Mouse (Mus musculus) layer of hippocampus, adult 9-11 months (tissue): ENCODE results near the gene Tiam1.

Experiments used
- DNase-seq: peaks from one replicate; pipeline ENCODE4 v3.0.0; 2022

Gene Tiam1

DNA sequence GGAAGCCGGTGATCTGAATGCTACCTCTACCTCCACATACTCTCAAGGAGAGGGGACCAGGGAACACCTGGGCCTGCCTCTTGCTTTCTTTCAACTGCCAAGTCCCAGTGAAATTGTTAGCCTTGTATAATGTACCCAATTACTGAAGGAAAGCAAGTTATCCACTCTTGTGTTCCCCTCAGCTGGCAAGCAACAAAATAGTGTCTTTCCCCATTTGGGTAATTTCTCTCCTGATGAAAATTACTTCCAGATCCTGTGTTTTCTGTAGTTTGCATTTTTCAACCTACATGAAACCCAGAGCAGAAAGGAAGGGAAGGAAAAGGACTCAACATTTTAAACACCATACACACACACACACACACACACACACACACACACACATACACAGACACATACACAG, 195.5 kb downstream of the Tiam1 start:
- no peak for DNase-seq

DNA sequence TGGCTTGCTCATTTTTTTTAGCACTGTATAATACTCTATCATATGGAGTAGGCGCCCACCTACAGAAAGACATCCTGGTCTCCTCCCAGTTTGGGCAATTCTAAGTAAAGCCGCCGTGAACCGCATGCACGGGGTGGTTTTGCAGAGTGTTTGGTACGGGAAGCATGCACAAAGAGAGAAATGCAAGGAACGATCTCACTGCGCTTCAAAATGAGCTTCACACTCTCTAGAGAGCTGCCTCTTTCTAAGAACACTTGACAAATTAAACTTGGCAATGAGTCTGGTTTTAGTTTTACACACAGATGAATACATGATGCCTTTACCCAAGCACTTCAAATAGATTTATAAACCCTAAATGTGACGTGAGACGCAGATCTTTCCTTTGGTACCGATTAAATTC, 196.8 kb downstream of the Tiam1 start:
- DNase-seq = no peak

DNA sequence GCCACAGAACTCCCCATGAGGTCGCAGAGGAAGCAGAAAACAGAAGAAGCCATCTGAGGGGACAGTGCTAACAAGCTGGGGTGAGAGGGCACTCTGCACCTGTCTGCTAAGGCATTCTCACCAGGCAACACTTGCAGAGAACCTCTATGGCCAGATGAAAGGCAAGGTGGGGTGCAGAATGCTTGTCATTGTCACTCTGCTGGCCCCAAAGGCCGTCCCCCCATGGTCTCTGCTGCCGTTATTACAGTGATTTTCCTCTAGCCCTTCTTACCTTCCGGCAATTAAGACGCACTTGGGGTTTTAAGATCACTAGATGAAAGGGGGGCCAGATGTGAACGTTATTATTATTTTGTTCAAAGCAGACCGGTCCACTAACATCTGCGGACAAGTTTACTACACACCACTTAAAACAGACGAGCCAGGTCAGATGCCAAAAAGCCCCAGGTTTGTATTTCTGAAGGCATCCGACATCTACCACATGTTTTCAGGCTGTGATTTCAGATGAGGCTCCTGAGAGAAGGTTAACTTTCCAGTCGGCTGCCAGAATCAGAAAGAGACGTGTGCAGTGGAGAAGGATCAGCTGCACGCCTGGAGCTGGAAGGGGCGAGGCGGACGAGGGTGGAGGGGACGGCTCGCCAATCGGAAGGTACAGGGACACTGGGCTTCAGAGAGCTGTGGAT, 198.8 kb downstream of the Tiam1 start:
- DNase-seq = no peak

DNA sequence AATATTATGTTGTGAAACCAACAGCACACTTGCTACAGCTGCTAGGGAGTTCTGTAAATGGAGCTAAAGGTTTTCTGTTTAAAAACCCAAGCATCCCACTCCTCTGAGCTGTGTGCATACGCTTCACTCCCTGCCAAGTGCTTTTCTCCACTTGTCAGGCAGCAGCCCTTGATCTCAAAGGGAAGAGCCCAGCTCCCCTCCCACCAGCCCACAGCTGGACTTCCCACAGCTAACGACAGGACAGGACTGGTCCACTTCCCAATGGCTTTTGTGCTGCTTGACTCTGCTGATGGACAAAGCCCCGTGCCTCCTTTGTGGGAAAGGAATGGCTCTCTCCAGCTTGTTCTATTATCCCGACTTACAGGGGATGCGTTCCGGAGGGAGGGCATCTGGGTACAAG, 199.5 kb downstream of the Tiam1 start:
- DNase-seq = no peak

DNA sequence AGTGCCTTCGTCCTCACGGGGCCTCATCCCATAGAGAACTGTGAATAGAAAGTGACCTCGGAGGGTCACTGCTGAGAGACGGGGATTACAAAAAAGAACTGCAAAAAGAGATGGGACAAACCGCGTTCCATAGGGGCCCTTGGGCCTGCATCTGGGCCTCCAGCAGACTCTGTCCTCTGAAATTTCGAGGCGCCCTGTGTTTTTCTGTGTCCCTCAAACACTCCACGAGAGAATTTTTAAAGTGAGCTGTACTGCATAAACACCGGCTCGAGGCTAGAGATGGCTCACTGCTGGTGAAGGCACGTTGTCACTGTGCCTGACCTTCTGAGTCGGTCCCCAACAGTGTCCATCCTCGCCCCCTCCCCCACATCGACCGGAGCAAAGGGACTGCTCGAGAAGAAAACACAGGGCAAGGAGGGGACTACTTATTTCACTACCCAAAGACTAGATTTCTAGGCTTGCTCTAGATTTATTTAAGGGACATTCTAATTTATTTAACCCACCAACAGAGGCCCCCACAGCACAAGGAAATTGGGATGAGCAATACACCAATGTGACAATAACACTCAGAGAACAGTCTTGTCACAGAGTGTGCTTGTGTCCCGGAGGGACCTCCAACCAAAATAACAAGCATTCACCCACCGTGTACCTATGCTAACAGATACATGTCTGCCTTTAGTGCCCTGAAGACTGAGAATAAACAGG, 200.2 kb downstream of the Tiam1 start:
- no peak for DNase-seq

DNA sequence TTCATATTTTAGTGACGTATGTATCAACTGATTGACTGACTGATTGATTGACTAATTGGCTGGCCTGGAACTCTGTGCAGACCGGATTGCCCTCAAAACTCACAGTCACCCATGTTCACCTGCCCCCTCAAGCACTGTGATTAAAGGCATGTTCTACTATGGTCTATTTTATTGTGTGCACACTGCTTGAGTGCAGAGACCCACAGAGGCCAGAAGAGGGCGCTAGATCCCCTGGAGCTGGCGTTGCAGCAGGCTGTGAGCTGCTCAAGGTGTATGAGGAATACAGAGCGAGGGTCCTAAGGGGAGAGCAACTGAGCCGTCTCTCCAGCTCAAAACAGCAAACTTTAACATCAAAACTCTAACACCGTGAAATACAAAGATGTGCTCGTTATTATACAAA, 202.9 kb downstream of the Tiam1 start:
- no peak for DNase-seq

DNA sequence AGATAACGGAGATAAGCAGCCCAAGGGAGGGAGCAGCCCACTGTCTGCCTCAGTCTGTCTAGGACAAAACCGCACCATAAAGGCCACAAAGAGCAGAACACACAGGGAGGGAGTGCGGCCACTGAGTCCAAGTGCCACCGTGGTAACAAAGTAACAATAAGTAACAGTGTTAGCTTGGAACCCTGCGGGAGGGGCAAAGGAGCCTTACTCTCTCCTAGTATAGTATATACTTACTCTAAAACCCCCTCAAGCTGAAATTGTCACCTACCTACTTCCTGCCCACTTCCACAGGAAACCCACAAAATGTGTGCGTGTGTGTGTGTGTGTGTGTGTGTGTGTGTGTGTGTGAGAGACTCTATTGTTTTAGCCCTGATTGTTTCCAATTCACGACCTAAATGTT, 205.3 kb downstream of the Tiam1 start:
- no peak for DNase-seq

DNA sequence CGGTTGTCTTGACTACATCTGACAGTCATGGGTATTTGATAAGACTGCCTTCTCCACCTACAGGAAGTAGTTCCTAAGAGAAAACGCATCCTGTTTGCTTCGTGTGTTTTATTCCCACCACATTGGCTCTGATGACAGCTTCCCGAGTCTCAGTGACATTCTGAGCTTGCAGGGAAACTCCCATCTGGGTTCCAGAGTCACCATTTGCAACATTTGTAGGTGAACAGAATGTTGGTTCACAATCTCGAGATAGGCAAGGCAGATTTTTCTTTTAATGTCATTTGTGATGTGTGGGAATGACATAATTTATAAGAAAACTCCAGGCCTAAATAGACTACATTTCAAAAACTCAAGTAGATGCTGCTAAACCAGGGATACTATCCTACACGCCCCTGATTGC, 207.0 kb downstream of the Tiam1 start:
- DNase-seq = no peak

DNA sequence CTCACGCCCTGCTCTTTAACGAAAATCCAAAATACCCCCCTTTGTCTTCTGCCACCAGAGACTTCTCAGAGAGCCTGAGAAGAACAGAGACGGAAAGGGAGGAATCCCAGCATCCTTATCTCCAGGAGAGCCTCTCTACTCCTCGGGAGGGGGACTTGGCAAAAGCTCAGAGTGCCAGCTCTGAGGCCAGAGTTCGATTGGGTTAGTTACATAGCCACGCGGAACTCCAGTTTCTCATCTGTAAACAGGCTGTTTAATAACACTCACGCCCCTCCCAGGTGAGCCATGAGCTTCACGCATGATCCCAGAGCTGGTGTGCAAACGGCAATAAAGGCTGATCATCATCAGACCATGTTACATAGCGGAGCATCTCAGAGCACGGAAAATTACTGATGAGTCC, 208.2 kb downstream of the Tiam1 start:
- DNase-seq = no peak

DNA sequence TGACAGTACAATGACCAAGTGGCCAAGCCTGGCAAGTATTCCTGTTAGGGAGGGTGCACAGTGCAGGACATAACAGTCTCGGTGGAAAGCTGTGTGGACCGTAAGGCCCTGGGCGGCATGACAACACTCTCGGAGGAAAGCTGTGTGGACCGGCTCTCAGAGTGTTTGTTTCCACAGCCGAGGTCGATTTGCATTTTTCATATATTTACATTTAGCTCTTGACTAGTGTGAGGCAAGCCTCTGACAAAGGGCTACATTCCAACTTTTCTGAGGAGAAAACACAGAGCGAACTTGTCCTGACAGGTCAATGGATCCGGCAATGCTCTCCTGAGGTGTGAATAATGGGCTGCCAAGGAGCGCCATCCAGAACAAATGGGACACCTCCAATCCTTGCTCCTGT, 209.0 kb downstream of the Tiam1 start:
- DNase-seq = no peak

DNA sequence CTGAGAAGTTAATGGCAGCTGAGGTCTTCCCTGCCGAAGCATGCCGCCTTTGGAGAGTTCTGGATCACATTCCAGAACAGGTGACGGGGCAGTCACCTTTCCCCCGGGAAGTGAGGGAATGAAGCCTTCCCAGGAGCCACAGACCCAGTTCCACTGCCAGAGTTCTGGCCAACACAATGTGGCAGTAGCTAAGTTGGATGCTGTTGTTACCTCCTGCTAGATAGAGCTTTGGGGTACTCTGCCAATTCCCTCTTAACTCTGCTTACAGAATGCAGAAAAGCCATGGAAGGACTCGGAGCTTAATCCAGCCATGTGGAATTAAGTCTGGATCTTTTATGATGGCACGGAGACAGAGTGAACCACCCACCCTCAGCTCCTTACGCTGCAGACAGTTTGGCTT, 209.6 kb downstream of the Tiam1 start:
- no peak for DNase-seq

DNA sequence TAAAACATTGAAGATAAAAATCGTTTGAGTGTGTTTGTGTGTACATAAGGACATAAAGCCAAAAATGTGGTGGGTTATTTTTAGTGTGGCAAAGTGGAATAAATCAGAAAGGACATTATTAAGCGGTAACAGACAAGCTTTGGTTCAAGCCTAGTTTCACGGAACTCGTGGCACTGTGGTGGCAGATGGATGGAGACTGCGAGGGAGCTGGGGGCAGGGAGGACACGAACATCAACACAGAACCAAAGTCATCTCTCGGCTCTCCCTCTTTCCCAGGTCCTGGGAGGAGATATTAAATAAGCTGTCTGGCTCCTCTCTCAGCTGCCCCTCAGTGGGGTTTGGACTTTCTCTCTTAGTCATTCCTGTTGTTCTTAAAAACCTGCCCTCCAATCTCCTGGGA, 215.0 kb downstream of the Tiam1 start:
- DNase-seq = no peak

DNA sequence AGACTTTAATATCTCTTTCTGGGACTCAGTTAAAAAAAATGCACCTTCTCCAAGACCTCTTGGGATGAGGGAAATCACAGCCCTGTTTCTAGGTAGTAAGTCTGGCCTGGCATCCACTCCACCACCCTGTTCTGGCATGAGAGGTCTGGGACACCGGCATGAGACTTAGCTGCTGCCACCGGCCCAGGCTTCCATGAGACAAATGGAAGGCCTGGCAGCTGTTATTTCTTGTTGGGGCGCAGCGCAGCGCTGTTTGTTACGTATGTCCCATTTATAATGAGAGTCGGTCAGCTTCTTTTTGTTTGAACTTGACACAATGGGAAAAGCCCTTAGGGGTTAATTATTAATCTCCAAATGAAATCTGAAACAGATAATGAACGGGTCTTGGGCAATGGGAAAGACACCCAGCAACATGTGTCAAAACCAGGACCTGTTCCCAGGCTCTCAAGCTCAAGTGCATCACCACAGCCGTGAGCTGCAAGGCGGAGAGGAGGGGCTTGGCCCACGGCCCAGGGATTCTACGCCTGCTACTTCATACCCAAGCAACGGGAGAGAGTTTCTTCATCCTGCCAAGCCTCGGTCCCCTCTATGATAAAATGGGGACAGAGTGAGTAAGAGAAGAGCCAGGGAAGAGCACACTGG, 219.2 kb downstream of the Tiam1 start:
- DNase-seq = no peak

DNA sequence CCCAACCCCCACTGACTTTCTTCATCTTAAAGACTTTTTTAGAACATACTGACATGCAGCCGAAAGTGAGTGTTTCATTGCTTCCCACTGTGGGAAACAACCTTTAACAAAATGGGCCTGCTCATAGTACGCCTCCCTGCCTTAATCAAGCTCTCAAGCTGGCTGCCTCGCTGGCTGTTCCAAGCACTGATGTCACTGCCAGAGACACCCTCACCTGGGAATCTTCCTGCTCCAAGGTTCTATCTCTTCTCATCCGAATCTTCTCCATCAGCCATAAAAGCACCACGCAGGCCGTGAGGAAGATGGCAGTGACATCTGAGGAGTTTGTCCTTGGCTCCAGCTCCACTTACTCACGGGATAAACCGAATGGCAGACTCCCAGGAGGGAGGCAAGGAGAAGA, 220.3 kb downstream of the Tiam1 start:
- peak; percentile 51 for DNase-seq

DNA sequence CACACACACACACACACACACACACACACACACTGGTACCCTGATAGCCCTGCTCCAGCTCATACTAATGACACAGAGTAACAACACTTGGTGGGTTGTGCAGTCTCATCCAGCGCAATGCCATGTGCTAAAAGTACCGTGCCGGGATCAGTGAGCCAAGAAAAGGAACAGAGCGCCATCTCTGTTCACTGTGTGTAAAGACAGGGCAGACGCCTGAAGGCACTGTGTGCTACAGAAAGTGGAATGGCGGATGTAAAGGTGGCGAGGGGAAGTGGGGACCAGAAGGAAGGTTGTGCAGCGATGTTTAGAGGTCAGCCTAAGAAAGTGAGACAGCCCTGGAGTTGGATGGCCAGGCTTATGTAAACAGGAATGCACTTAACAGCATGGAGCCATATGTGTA, 221.1 kb downstream of the Tiam1 start:
- DNase-seq = peak; percentile 53

DNA sequence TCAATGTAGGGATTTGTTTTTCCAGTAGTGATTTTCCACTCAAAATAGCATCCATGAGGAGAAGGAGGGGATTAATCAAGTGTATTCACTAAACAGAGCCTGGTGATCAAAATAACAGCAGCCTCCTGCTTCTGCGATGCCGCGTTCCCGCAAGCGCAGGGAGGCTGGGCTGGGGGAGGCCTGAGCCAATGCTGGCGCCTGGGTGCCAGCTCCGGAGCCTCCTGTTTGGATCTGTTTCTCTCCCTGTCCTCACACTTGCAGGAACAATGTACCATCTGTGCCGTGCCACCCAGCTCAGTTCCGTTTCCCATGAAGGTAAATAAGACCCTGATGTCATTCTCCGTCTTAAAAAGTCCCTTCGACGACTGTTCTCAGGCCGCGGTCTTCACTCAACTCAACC, 222.2 kb downstream of the Tiam1 start:
- DNase-seq = peak; percentile 81

DNA sequence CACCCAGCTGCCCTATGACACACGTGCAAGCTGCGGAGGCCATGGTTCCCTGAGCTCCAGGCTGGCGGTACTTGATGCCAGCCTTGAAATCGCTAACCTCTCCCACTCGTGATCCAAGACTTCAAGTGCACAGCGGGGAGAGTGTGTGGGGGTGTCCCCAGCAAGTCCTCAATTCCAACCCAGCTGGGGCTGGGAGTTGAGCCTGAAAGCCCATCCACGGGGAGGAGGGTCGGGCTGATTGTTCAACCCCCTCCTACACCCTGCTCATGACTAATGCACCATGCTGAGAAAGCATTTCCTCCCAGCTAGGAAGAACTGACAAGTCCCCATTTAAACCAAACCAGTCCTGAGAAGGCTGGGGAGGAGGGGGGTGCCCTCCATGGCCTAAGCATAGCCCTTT, 223.2 kb downstream of the Tiam1 start:
- DNase-seq = no peak

DNA sequence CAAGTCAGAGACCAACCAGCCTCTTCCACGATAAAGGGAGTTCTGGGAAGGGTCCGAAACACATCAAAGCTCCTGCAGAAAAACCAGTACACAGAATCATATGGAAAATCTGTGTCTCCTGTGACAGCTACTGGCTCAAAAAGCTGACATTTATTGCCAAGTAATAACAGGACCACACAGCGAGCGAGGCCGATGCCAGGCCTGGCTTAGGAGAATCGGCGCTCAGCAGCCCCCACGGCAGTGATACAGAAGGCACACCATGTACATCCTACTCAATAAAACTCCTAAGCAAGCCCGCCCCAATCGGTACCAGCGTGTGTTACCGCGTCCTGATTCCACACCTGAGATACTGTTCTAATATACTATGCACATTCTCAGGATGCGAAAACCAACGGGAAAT, 226.2 kb downstream of the Tiam1 start:
- peak; percentile 55 for DNase-seq

DNA sequence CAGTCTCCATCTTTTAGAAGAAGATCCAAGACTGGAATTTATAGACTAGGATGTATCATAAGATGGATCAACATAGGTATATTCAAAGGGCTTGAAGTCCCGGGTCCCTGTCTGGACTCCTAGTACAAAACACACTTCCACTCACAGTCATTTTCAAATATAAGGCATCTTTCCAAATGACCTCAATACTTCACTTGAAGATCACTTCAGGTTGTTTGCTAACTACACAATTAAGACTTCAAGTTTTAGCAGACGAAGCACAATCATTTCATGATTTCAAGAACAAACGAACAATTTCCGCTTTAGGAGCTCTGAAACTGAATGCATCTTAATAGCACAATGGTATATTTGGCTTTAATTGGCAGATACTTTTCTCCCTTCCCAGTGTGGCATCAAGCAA, 228.6 kb downstream of the Tiam1 start:
- DNase-seq = no peak

DNA sequence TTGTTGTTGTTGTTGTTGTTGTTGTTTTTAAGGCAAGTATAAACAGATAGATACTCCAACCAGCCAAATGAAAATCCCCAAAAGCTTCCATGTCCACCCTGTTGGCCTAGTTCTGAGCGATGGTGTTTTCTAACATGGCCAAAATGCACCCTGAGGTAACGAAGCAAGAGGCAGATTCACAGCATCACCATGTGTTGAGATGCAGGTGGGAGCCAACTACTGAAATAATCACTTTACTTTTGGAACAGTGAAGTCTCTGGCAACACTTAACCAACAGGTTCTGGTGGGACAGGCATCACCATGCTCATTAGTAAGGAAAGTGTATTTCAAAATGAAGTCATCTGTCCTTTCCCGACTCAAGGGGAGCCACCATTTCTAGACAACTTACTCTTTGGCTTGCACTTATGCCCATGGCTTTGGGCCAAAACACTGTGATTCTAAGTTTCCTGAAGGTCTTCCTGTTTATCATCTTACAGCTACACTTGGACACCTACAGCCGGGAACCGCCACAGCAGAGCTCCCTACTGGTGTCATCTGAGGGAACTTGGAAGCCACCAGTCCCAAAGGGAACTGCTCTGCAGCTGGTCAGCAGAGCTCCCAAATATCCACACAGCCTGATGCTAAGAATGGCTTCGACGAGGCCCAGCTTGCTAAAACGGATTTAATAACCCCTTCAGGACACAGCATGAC, 230.7 kb downstream of the Tiam1 start:
- DNase-seq = no peak

DNA sequence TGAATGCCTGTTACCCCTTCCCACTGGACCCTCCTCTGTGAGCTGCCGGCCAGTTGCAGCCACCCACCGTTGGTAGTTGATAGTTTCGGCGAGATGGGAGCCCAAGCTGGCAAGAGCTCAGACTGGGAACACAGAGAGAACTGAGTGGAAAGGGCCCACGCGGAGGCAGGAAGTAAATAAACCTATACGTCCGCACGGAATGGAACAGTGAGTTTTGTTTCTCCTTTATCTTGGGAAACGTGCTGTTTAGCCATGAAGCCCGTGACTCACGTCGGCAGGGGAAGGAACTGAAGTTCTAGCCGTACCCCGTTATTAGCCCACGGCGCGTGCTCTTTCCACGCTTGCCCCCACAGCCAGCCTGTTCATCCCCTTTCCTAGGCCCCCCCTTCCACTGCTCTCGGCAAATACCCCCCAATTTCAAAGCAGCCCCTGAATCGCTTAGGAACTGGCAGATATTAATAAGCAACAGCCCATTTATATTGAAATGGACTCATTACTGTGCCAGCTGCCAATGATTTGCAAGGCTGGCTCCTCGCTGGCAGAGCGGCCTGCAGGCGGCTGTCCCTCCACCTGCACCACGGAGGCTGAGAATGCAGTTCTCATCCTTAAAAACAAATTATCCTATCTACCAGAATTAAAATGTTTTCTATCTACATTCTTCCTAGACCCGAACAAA, 234.0 kb downstream of the Tiam1 start:
- no peak for DNase-seq

DNA sequence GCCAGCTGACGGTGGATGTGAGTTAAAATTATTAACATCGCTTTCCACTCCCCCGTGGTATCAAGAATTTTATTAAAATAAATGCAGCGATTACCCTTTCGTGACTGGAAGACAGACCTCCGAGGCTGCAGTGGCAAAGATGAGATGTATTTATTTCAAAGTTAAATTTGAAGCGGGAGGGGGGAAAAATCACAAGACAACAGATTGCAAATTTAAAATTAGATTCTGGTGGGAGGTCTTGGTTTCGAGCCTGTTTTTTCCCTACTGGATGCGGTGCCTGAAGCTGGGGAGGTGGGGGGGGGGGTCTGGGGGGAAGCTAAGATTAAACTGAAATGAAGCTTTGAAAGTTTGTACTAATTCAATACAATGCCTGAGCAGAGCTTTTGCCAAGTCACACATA, 235.9 kb downstream of the Tiam1 start:
- peak; percentile 55 for DNase-seq

DNA sequence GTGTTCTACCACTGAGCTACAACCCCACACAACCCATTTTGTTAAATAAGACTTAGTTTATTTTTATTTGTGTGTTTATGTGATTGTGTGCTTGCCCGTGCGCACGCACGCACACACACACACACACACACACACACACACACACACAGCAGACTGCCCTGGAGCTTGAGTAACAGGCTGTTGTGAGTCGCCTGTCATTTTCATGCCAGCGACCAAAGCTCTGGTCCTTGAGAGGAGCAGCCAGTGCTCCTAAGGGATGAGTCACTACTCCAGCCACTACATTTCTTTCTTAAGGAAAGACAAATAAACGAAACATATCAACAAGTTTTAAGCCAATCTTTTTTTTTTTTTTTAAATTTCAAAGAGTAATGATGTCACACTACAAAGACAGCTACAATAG, 236.7 kb downstream of the Tiam1 start:
- no peak for DNase-seq
